Mouse (Mus musculus) MEL (cell line): Measurements from ENCODE around the gene Gli1. TPM values are rescaled to one million over a fixed set of nuclear protein-coding genes. Genes with fewer than 3 reads are reported as not detected.
A peak's percentile ranks its signal among the peaks of the same experiment; 100 is the strongest.

Experiments used
- DNase-seq: peaks from one replicate; pipeline ENCODE4 v3.0.0; 2011; ENCODE audit warnings: low read depth, low spot score
- H3K27ac ChIP-seq: 2 replicates; pipeline ENCODE4 v1.5.1; 2012; ENCODE audit warnings: low read depth, mild to moderate bottlenecking, control low read depth, low read length, moderate library complexity; ENCODE audit not compliant: control insufficient read depth
- H3K27me3 ChIP-seq, 2 experiments: fragments of 150-350 bp in 1 of 2; sonication (generic) in 1 of 2; 2 replicates each; pipeline ENCODE4 v1.6.1; 2012; ENCODE audit warnings: low read length in 2 of 2, mild to moderate bottlenecking in 2 of 2, improper control_type of control experiment in 1 of 2, moderate library complexity in 1 of 2; ENCODE audit not compliant: insufficient read depth in 2 of 2, control insufficient read depth in 1 of 2
- H3K36me3 ChIP-seq, 2 experiments: 2 replicates each; pipeline ENCODE4 v1.6.1; 2012 to 2014; ENCODE audit warnings: low read length in 2 of 2, improper control_type of control experiment in 1 of 2, inconsistent platforms in 1 of 2, mild to moderate bottlenecking in 1 of 2; ENCODE audit not compliant: insufficient read depth in 2 of 2, control insufficient read depth in 1 of 2
- H3K4me1 ChIP-seq, 2 experiments: fragments of 150-350 bp in 1 of 2; sonication (generic) in 1 of 2; 2 replicates each; pipeline ENCODE4 v1.6.1; 2012; ENCODE audit warnings: low read length in 2 of 2, improper control_type of control experiment in 1 of 2, mild to moderate bottlenecking in 1 of 2; ENCODE audit not compliant: insufficient read depth in 2 of 2, control insufficient read depth in 1 of 2
- H3K4me3 ChIP-seq, 2 experiments: fragments of 150-350 bp in 1 of 2; sonication (generic) in 1 of 2; 2 replicates each; pipeline ENCODE4 v1.5.1; 2012; ENCODE audit warnings: low read depth in 2 of 2, low read length in 2 of 2, mild to moderate bottlenecking in 2 of 2, moderate library complexity in 2 of 2, control low read depth in 1 of 2, improper control_type of control experiment in 1 of 2; ENCODE audit not compliant: control insufficient read depth in 1 of 2, insufficient read depth in 1 of 2
- H3K79me2 ChIP-seq: 2 replicates; pipeline ENCODE4 v1.6.1; 2012; ENCODE audit warnings: mild to moderate bottlenecking, low read length, moderate library complexity; ENCODE audit not compliant: control insufficient read depth, poor library complexity, insufficient read depth
- H3K9ac ChIP-seq: 2 replicates; pipeline ENCODE4 v1.6.1; 2012; ENCODE audit warnings: low read depth, mild to moderate bottlenecking, control low read depth, low read length, moderate library complexity; ENCODE audit not compliant: control insufficient read depth, poor library complexity, severe bottlenecking
- H3K9me3 ChIP-seq: fragments of 150-350 bp; sonication (generic); replicated peaks from 2 replicates; pipeline ENCODE4 v1.6.1; 2012; ENCODE audit warnings: mild to moderate bottlenecking, low read length, improper control_type of control experiment, moderate library complexity; ENCODE audit not compliant: insufficient read depth
- BHLHE40 ChIP-seq: IDR thresholded peaks from 2 replicates; pipeline ENCODE4 v1.6.1; 2012; ENCODE audit warnings: low read depth, mild to moderate bottlenecking, inconsistent platforms, low read length, improper control_type of control experiment, borderline replicate concordance
- CHD1 ChIP-seq: IDR thresholded peaks from 2 replicates; pipeline ENCODE4 v1.6.1; 2012; ENCODE audit warnings: low read depth, mild to moderate bottlenecking, inconsistent platforms, low read length, improper control_type of control experiment
- CHD2 ChIP-seq: IDR thresholded peaks from 2 replicates; pipeline ENCODE4 v1.6.1; 2011; ENCODE audit warnings: low read length, improper control_type of control experiment
- CTCF ChIP-seq, 3 experiments: IDR thresholded peaks in 2 of 3; conservative IDR thresholded peaks in 1 of 3; 2 replicates each; pipeline ENCODE4 v1.5.1; 2011 to 2012; ENCODE audit warnings: low read length in 3 of 3, low read depth in 2 of 3, mild to moderate bottlenecking in 2 of 3, improper control_type of control experiment in 1 of 3, inconsistent platforms in 1 of 3, mixed read lengths in 1 of 3, moderate library complexity in 1 of 3; ENCODE audit not compliant: control insufficient read depth in 1 of 3, insufficient read depth in 1 of 3, poor library complexity in 1 of 3, severe bottlenecking in 1 of 3
- E2F4 ChIP-seq: IDR thresholded peaks from 2 replicates; pipeline ENCODE4 v1.6.1; 2011; ENCODE audit warnings: low read depth, low read length, improper control_type of control experiment, borderline replicate concordance
- ETS1 ChIP-seq: IDR thresholded peaks from 2 replicates; pipeline ENCODE4 v1.6.1; 2012; ENCODE audit warnings: low read depth, mild to moderate bottlenecking, inconsistent platforms, low read length, improper control_type of control experiment, moderate library complexity
- GATA1 ChIP-seq: IDR thresholded peaks from 2 replicates; pipeline ENCODE4 v1.6.1; 2011; ENCODE audit warnings: low read depth, low read length, improper control_type of control experiment
- HCFC1 ChIP-seq: IDR thresholded peaks from 2 replicates; pipeline ENCODE4 v1.6.1; 2012; ENCODE audit warnings: low read depth, mild to moderate bottlenecking, inconsistent platforms, low read length, improper control_type of control experiment, moderate library complexity
- JUND ChIP-seq: IDR thresholded peaks from 2 replicates; pipeline ENCODE4 v1.6.1; 2011; ENCODE audit warnings: low read depth, mild to moderate bottlenecking, improper control_type of control experiment, low read length
- KAT2A ChIP-seq: conservative IDR thresholded peaks from 2 replicates; pipeline ENCODE4 v1.6.1; 2012; ENCODE audit warnings: low read depth, low read length, improper control_type of control experiment, inconsistent platforms
- MAFK ChIP-seq: IDR thresholded peaks from 2 replicates; pipeline ENCODE4 v1.6.1; 2011; ENCODE audit warnings: low read depth, mild to moderate bottlenecking, low read length, improper control_type of control experiment, borderline replicate concordance
- MAX ChIP-seq: IDR thresholded peaks from 2 replicates; pipeline ENCODE4 v1.6.1; 2011; ENCODE audit warnings: low read length, improper control_type of control experiment
- MAZ ChIP-seq: IDR thresholded peaks from 2 replicates; pipeline ENCODE4 v1.6.1; 2012; ENCODE audit warnings: low read depth, mild to moderate bottlenecking, inconsistent platforms, low read length, improper control_type of control experiment
- MEF2A ChIP-seq: IDR thresholded peaks from 2 replicates; pipeline ENCODE4 v1.6.1; 2014; ENCODE audit warnings: low read depth, mild to moderate bottlenecking, inconsistent platforms, low read length, improper control_type of control experiment; ENCODE audit not compliant: poor library complexity, insufficient replicate concordance, severe bottlenecking; ENCODE audit errors: extremely low read depth
- MXI1 ChIP-seq: IDR thresholded peaks from 2 replicates; pipeline ENCODE4 v1.6.1; 2011; ENCODE audit warnings: mild to moderate bottlenecking, low read depth, low read length, improper control_type of control experiment
- MYB ChIP-seq: IDR thresholded peaks from 2 replicates; pipeline ENCODE4 v1.6.1; 2011; ENCODE audit warnings: mild to moderate bottlenecking, low read depth, low read length, improper control_type of control experiment
- MYC ChIP-seq: IDR thresholded peaks from 2 replicates; pipeline ENCODE4 v1.6.1; 2011; ENCODE audit warnings: low read depth, mild to moderate bottlenecking, low read length, improper control_type of control experiment, moderate library complexity
- NELFE ChIP-seq: IDR thresholded peaks from 2 replicates; pipeline ENCODE4 v1.6.1; 2011; ENCODE audit warnings: low read depth, low read length, improper control_type of control experiment
- NRF1 ChIP-seq: IDR thresholded peaks from 2 replicates; pipeline ENCODE4 v1.6.1; 2014; ENCODE audit warnings: low read depth, mild to moderate bottlenecking, inconsistent platforms, low read length, improper control_type of control experiment, moderate library complexity; ENCODE audit not compliant: poor library complexity, insufficient read depth, severe bottlenecking
- POLR2AphosphoS2 ChIP-seq: IDR thresholded peaks from 2 replicates; pipeline ENCODE4 v1.6.1; 2011; ENCODE audit warnings: low read length, improper control_type of control experiment
- RAD21 ChIP-seq: IDR thresholded peaks from 2 replicates; pipeline ENCODE4 v1.6.1; 2011; ENCODE audit warnings: mild to moderate bottlenecking, low read depth, low read length, improper control_type of control experiment
- SIN3A ChIP-seq: IDR thresholded peaks from 2 replicates; pipeline ENCODE4 v1.6.1; 2012; ENCODE audit warnings: low read length, improper control_type of control experiment, inconsistent platforms
- SMC3 ChIP-seq: IDR thresholded peaks from 2 replicates; pipeline ENCODE4 v1.6.1; 2011; ENCODE audit warnings: low read depth, low read length, improper control_type of control experiment
- TAL1 ChIP-seq: IDR thresholded peaks from 2 replicates; pipeline ENCODE4 v1.6.1; 2012; ENCODE audit warnings: mild to moderate bottlenecking, inconsistent platforms, low read length, moderate library complexity, mixed read lengths
- TBP ChIP-seq: IDR thresholded peaks from 2 replicates; pipeline ENCODE4 v1.8.0; 2011; ENCODE audit warnings: low read depth, low read length, improper control_type of control experiment
- TCF12 ChIP-seq: IDR thresholded peaks from 2 replicates; pipeline ENCODE4 v1.6.1; 2014; ENCODE audit warnings: low read depth, mild to moderate bottlenecking, inconsistent platforms, low read length, improper control_type of control experiment, moderate library complexity
- UBTF ChIP-seq: IDR thresholded peaks from 2 replicates; pipeline ENCODE4 v1.6.1; 2012; ENCODE audit warnings: low read depth, mild to moderate bottlenecking, inconsistent platforms, low read length, improper control_type of control experiment, moderate library complexity, borderline replicate concordance; ENCODE audit not compliant: insufficient read depth
- USF1 ChIP-seq: IDR thresholded peaks from 2 replicates; pipeline ENCODE4 v1.6.1; 2014; ENCODE audit warnings: low read depth, mild to moderate bottlenecking, inconsistent platforms, low read length, improper control_type of control experiment, moderate library complexity
- USF2 ChIP-seq, 2 experiments: IDR thresholded peaks; 2 replicates each; pipeline ENCODE4 v1.6.1; 2011 to 2012; ENCODE audit warnings: improper control_type of control experiment in 2 of 2, low read length in 2 of 2, borderline replicate concordance in 1 of 2, inconsistent platforms in 1 of 2, low read depth in 1 of 2, mild to moderate bottlenecking in 1 of 2; ENCODE audit not compliant: insufficient read depth in 1 of 2
- ZC3H11A ChIP-seq: IDR thresholded peaks from 2 replicates; pipeline ENCODE4 v1.6.1; 2012; ENCODE audit warnings: low read depth, mild to moderate bottlenecking, inconsistent platforms, low read length, improper control_type of control experiment
- ZKSCAN1 ChIP-seq: IDR thresholded peaks from 2 replicates; pipeline ENCODE4 v1.6.1; 2012; ENCODE audit warnings: low read depth, mild to moderate bottlenecking, inconsistent platforms, low read length, improper control_type of control experiment, moderate library complexity
- polyA plus RNA-seq, 2 experiments: library from polyadenylated mRNA; stranded (reverse) in 1 of 2; unstranded in 1 of 2; fragments of >175 nt in 1 of 2; fragments of >200 nt in 1 of 2; gene quantifications; 2 replicates each; pipeline versions ENCODE4 v1.2.1 to v1.2.4; 2012; ENCODE audit warnings: low replicate concordance in 2 of 2, low read depth in 1 of 2; ENCODE audit not compliant: insufficient read length in 2 of 2, insufficient read depth in 1 of 2, missing spikeins in 1 of 2
- total RNA-seq: library from RNA; depleted of rRNA; stranded (reverse); fragments of 300-350 nt; gene quantifications from 2 replicates; pipeline ENCODE4 v1.2.3, GENCODE M21; 2012

The Gli1 gene
- total and polyA plus RNA-seq, 3 experiments: 1.3 to 8.0 TPM; not detected in 1

GRCm38 (mm10) chr10:127312356-127312676 lies 29.5 kb downstream of the Gli1 start:
- Histone ChIP-seq H3K4me3 (peak overlapping the region; percentile 65 to 76), H3K27ac (peak overlapping the region; percentile 73)

GRCm38 (mm10) chr10:127311476-127312355 lies 30.1 kb downstream of the Gli1 start, which contains the start of gene Mars:
Gene Mars, minus strand, starts transcription at chr10:127311786.
- Histone ChIP-seq H3K9me3 (no peaks in the 10 kb centered on the region), H3K4me1 (peaks cover 3 to 20% of the 10 kb centered on the region in 2 experiments; a peak in 3 of 4 replicates), H3K79me2 (peaks cover 29% of the 10 kb centered on the region), H3K27ac (peak within 1 kb of the TSS; percentile 75), H3K36me3 (peaks cover 10 to 18% of the 10 kb centered on the region in 2 experiments), H3K9ac (peak within 1 kb of the TSS; percentile 95), H3K27me3 (no peaks in the 10 kb centered on the region), H3K4me3 (peak within 1 kb of the TSS; percentile 76 to 80)
- peak; percentile 97 for DNase-seq
- TF ChIP-seq MAFK (no peak), USF1 (peak; percentile 47; the same call in 1 of the 2 replicates), BHLHE40 (no peak), CHD1 (peak; percentile 29; the same call in 1 of the 2 replicates), MYB (no peak; the same call in 1 of the 2 replicates), TAL1 (no peak), TBP (peak; percentile 88), E2F4 (peak; percentile 55; the same call in 1 of the 2 replicates), MXI1 (peak; percentile 95), JUND (no peak), ZKSCAN1 (no peak), HCFC1 (peak; percentile 98), POLR2AphosphoS2 (peak; percentile 73; the same call in 1 of the 2 replicates), NELFE (peak; percentile 81), SIN3A (peak; percentile 97), GATA1 (no peak; the same call in 1 of the 2 replicates), MYC (peak; percentile 93), NRF1 (peak; percentile 49; the same call in 1 of the 2 replicates), KAT2A (peak; percentile 95), USF2 (IDR thresholded peaks at IDR 0.05; ENCODE audit: borderline replicate concordance in 1 of 2, insufficient read depth in 1 of 2, low read depth in 1 of 2, low read length in 2 of 2) (no peak), CTCF (IDR thresholded peaks at IDR 0.05 in 2 of 3, conservative IDR thresholded peaks at IDR 0.05 in 1 of 3; ENCODE audit: control insufficient read depth in 1 of 3, insufficient read depth in 1 of 3, low read depth in 2 of 3, low read length in 3 of 3, poor library complexity in 1 of 3, severe bottlenecking in 1 of 3) (no peak), CHD2 (0 out of 2 replicates have a peak, but pooled peaks have one; percentile 23)

More at GRCm38 (mm10) chr10:127312356-127312676, 29.5 kb downstream of the Gli1 start:
- Histone ChIP-seq H3K79me2 (peaks cover 29% of the 10 kb centered on the region), H3K36me3 (peaks cover 5 to 21% of the 10 kb centered on the region in 2 experiments), H3K27me3 (no peaks in the 10 kb centered on the region), H3K9me3 (no peaks in the 10 kb centered on the region), H3K4me1 (peaks cover 3 to 24% of the 10 kb centered on the region in 2 experiments; a peak in 3 of 4 replicates), H3K9ac (peak overlapping the region; percentile 81)
- DNase-seq: peak; percentile 92
- TF ChIP-seq SMC3: peak; percentile 65
- peak; percentile 61 to 94 (median 82) for TF ChIP-seq CTCF (IDR thresholded peaks at IDR 0.05 in 2 of 3, conservative IDR thresholded peaks at IDR 0.05 in 1 of 3; ENCODE audit: control insufficient read depth in 1 of 3, insufficient read depth in 1 of 3, low read depth in 2 of 3, low read length in 3 of 3, poor library complexity in 1 of 3, severe bottlenecking in 1 of 3)
- TF ChIP-seq UBTF: no peak
- no peak for TF ChIP-seq USF2 (IDR thresholded peaks at IDR 0.05; ENCODE audit: borderline replicate concordance in 1 of 2, insufficient read depth in 1 of 2, low read depth in 1 of 2, low read length in 2 of 2)
- TF ChIP-seq ETS1: peak; percentile 49; the same call in 1 of the 2 replicates
- TF ChIP-seq CHD1: peak; percentile 68; the same call in 1 of the 2 replicates
- peak; percentile 70 for TF ChIP-seq SIN3A
- TF ChIP-seq MEF2A: no peak
- TF ChIP-seq BHLHE40: peak; percentile 33; the same call in 1 of the 2 replicates
- TF ChIP-seq MAX: peak; percentile 69; the same call in 1 of the 2 replicates
- peak; percentile 40; the same call in 1 of the 2 replicates for TF ChIP-seq TCF12
- TF ChIP-seq TBP: peak; percentile 77
- no peak for TF ChIP-seq MAZ
- peak; percentile 74 for TF ChIP-seq HCFC1
- TF ChIP-seq RAD21: peak; percentile 37
- TF ChIP-seq MYC: peak; percentile 87
- TF ChIP-seq ZC3H11A: peak; percentile 39
- TF ChIP-seq, all 39 proteins: peak for 13
